Mouse (Mus musculus) MEL (cell line): ENCODE results near the gene Sun2. TPM values are rescaled to one million over a fixed set of nuclear protein-coding genes. Genes with fewer than 3 reads are reported as not detected.

Experiments used
- DNase-seq: peaks from one replicate; pipeline ENCODE4 v3.0.0; 2011; ENCODE audit warnings: low read depth, low spot score
- H3K27ac ChIP-seq: 2 replicates; pipeline ENCODE4 v1.5.1; 2012; ENCODE audit warnings: low read depth, mild to moderate bottlenecking, control low read depth, low read length, moderate library complexity; ENCODE audit not compliant: control insufficient read depth
- H3K27me3 ChIP-seq, 2 experiments: fragments of 150-350 bp in 1 of 2; sonication (generic) in 1 of 2; 2 replicates each; pipeline ENCODE4 v1.6.1; 2012; ENCODE audit warnings: low read length in 2 of 2, mild to moderate bottlenecking in 2 of 2, improper control_type of control experiment in 1 of 2, moderate library complexity in 1 of 2; ENCODE audit not compliant: insufficient read depth in 2 of 2, control insufficient read depth in 1 of 2
- H3K36me3 ChIP-seq, 2 experiments: 2 replicates each; pipeline ENCODE4 v1.6.1; 2012 to 2014; ENCODE audit warnings: low read length in 2 of 2, improper control_type of control experiment in 1 of 2, inconsistent platforms in 1 of 2, mild to moderate bottlenecking in 1 of 2; ENCODE audit not compliant: insufficient read depth in 2 of 2, control insufficient read depth in 1 of 2
- H3K4me1 ChIP-seq, 2 experiments: fragments of 150-350 bp in 1 of 2; sonication (generic) in 1 of 2; 2 replicates each; pipeline ENCODE4 v1.6.1; 2012; ENCODE audit warnings: low read length in 2 of 2, improper control_type of control experiment in 1 of 2, mild to moderate bottlenecking in 1 of 2; ENCODE audit not compliant: insufficient read depth in 2 of 2, control insufficient read depth in 1 of 2
- H3K4me3 ChIP-seq, 2 experiments: fragments of 150-350 bp in 1 of 2; sonication (generic) in 1 of 2; 2 replicates each; pipeline ENCODE4 v1.5.1; 2012; ENCODE audit warnings: low read depth in 2 of 2, low read length in 2 of 2, mild to moderate bottlenecking in 2 of 2, moderate library complexity in 2 of 2, control low read depth in 1 of 2, improper control_type of control experiment in 1 of 2; ENCODE audit not compliant: control insufficient read depth in 1 of 2, insufficient read depth in 1 of 2
- H3K79me2 ChIP-seq: 2 replicates; pipeline ENCODE4 v1.6.1; 2012; ENCODE audit warnings: mild to moderate bottlenecking, low read length, moderate library complexity; ENCODE audit not compliant: control insufficient read depth, poor library complexity, insufficient read depth
- H3K9ac ChIP-seq: 2 replicates; pipeline ENCODE4 v1.6.1; 2012; ENCODE audit warnings: low read depth, mild to moderate bottlenecking, control low read depth, low read length, moderate library complexity; ENCODE audit not compliant: control insufficient read depth, poor library complexity, severe bottlenecking
- H3K9me3 ChIP-seq: fragments of 150-350 bp; sonication (generic); replicated peaks from 2 replicates; pipeline ENCODE4 v1.6.1; 2012; ENCODE audit warnings: mild to moderate bottlenecking, low read length, improper control_type of control experiment, moderate library complexity; ENCODE audit not compliant: insufficient read depth
- BHLHE40 ChIP-seq: IDR thresholded peaks from 2 replicates; pipeline ENCODE4 v1.6.1; 2012; ENCODE audit warnings: low read depth, mild to moderate bottlenecking, inconsistent platforms, low read length, improper control_type of control experiment, borderline replicate concordance
- CHD2 ChIP-seq: IDR thresholded peaks from 2 replicates; pipeline ENCODE4 v1.6.1; 2011; ENCODE audit warnings: low read length, improper control_type of control experiment
- CTCF ChIP-seq, 3 experiments: IDR thresholded peaks in 2 of 3; conservative IDR thresholded peaks in 1 of 3; 2 replicates each; pipeline ENCODE4 v1.5.1; 2011 to 2012; ENCODE audit warnings: low read length in 3 of 3, low read depth in 2 of 3, mild to moderate bottlenecking in 2 of 3, improper control_type of control experiment in 1 of 3, inconsistent platforms in 1 of 3, mixed read lengths in 1 of 3, moderate library complexity in 1 of 3; ENCODE audit not compliant: control insufficient read depth in 1 of 3, insufficient read depth in 1 of 3, poor library complexity in 1 of 3, severe bottlenecking in 1 of 3
- E2F4 ChIP-seq: IDR thresholded peaks from 2 replicates; pipeline ENCODE4 v1.6.1; 2011; ENCODE audit warnings: low read depth, low read length, improper control_type of control experiment, borderline replicate concordance
- ELF1 ChIP-seq: IDR thresholded peaks from 2 replicates; pipeline ENCODE4 v1.6.1; 2014; ENCODE audit warnings: low read depth, mild to moderate bottlenecking, inconsistent platforms, low read length, improper control_type of control experiment, moderate library complexity
- EP300 ChIP-seq, 2 experiments: IDR thresholded peaks; 2 replicates each; pipeline ENCODE4 v1.6.1; 2011; ENCODE audit warnings: improper control_type of control experiment in 2 of 2, low read length in 2 of 2, low read depth in 1 of 2, mild to moderate bottlenecking in 1 of 2
- MAFK ChIP-seq: IDR thresholded peaks from 2 replicates; pipeline ENCODE4 v1.6.1; 2011; ENCODE audit warnings: low read depth, mild to moderate bottlenecking, low read length, improper control_type of control experiment, borderline replicate concordance
- MEF2A ChIP-seq: IDR thresholded peaks from 2 replicates; pipeline ENCODE4 v1.6.1; 2014; ENCODE audit warnings: low read depth, mild to moderate bottlenecking, inconsistent platforms, low read length, improper control_type of control experiment; ENCODE audit not compliant: poor library complexity, insufficient replicate concordance, severe bottlenecking; ENCODE audit errors: extremely low read depth
- MXI1 ChIP-seq: IDR thresholded peaks from 2 replicates; pipeline ENCODE4 v1.6.1; 2011; ENCODE audit warnings: mild to moderate bottlenecking, low read depth, low read length, improper control_type of control experiment
- MYC ChIP-seq: IDR thresholded peaks from 2 replicates; pipeline ENCODE4 v1.6.1; 2011; ENCODE audit warnings: low read depth, mild to moderate bottlenecking, low read length, improper control_type of control experiment, moderate library complexity
- NELFE ChIP-seq: IDR thresholded peaks from 2 replicates; pipeline ENCODE4 v1.6.1; 2011; ENCODE audit warnings: low read depth, low read length, improper control_type of control experiment
- POLR2AphosphoS5 ChIP-seq: IDR thresholded peaks from 2 replicates; pipeline ENCODE4 v1.6.1; 2012; ENCODE audit warnings: low read depth, borderline replicate concordance, mild to moderate bottlenecking, inconsistent platforms, low read length, moderate library complexity, mixed read lengths
- SIN3A ChIP-seq: IDR thresholded peaks from 2 replicates; pipeline ENCODE4 v1.6.1; 2012; ENCODE audit warnings: low read length, improper control_type of control experiment, inconsistent platforms
- UBTF ChIP-seq: IDR thresholded peaks from 2 replicates; pipeline ENCODE4 v1.6.1; 2012; ENCODE audit warnings: low read depth, mild to moderate bottlenecking, inconsistent platforms, low read length, improper control_type of control experiment, moderate library complexity, borderline replicate concordance; ENCODE audit not compliant: insufficient read depth
- USF1 ChIP-seq: IDR thresholded peaks from 2 replicates; pipeline ENCODE4 v1.6.1; 2014; ENCODE audit warnings: low read depth, mild to moderate bottlenecking, inconsistent platforms, low read length, improper control_type of control experiment, moderate library complexity
- USF2 ChIP-seq, 2 experiments: IDR thresholded peaks; 2 replicates each; pipeline ENCODE4 v1.6.1; 2011 to 2012; ENCODE audit warnings: improper control_type of control experiment in 2 of 2, low read length in 2 of 2, borderline replicate concordance in 1 of 2, inconsistent platforms in 1 of 2, low read depth in 1 of 2, mild to moderate bottlenecking in 1 of 2; ENCODE audit not compliant: insufficient read depth in 1 of 2
- ZKSCAN1 ChIP-seq: IDR thresholded peaks from 2 replicates; pipeline ENCODE4 v1.6.1; 2012; ENCODE audit warnings: low read depth, mild to moderate bottlenecking, inconsistent platforms, low read length, improper control_type of control experiment, moderate library complexity
- ZMIZ1 ChIP-seq: IDR thresholded peaks from 2 replicates; pipeline ENCODE4 v1.6.1; 2012; ENCODE audit warnings: low read depth, mild to moderate bottlenecking, inconsistent platforms, low read length, improper control_type of control experiment, moderate library complexity
- ZNF384 ChIP-seq: IDR thresholded peaks from 2 replicates; pipeline ENCODE4 v1.6.1; 2012; ENCODE audit warnings: low read depth, mild to moderate bottlenecking, inconsistent platforms, low read length, improper control_type of control experiment
- polyA plus RNA-seq, 2 experiments: library from polyadenylated mRNA; stranded (reverse) in 1 of 2; unstranded in 1 of 2; fragments of >175 nt in 1 of 2; fragments of >200 nt in 1 of 2; gene quantifications; 2 replicates each; pipeline versions ENCODE4 v1.2.1 to v1.2.4; 2012; ENCODE audit warnings: low replicate concordance in 2 of 2, low read depth in 1 of 2; ENCODE audit not compliant: insufficient read length in 2 of 2, insufficient read depth in 1 of 2, missing spikeins in 1 of 2
- total RNA-seq: library from RNA; depleted of rRNA; stranded (reverse); fragments of 300-350 nt; gene quantifications from 2 replicates; pipeline ENCODE4 v1.2.3, GENCODE M21; 2012

The Sun2 gene
- total and polyA plus RNA-seq, 3 experiments, result 4.3 to 10.6 TPM; not detected in 1

- H3K4me1 ChIP-seq, result peaks cover 0 to 6% of the 10 kb centered on the region in 2 experiments; a peak in 1 of 4 replicates
- 0 out of 4 replicates have a peak, but pooled peaks cover 0 to 2% of the 10 kb centered on the region in 2 experiments for H3K36me3 ChIP-seq
- H3K9ac ChIP-seq, result no peak within 1 kb of the TSS
- H3K79me2 ChIP-seq, result no peaks in the 10 kb centered on the region
- no peak within 1 kb of the TSS for H3K4me3 ChIP-seq
- H3K9me3 ChIP-seq, result no peaks in the 10 kb centered on the region
- TF ChIP-seq CHD2 (no peak), MEF2A (no peak), ZNF384 (no peak), EP300 (IDR thresholded peaks at IDR 0.05; ENCODE audit: low read depth in 1 of 2, low read length in 2 of 2) (no peak), UBTF (no peak), ZMIZ1 (no peak), POLR2AphosphoS5 (no peak), ZKSCAN1 (no peak), MAFK (no peak), MXI1 (no peak), SIN3A (no peak), MYC (no peak)
- no peaks in the 10 kb centered on the region; a peak in 1 of 4 replicates for H3K27me3 ChIP-seq
- no peak within 1 kb of the TSS for H3K27ac ChIP-seq
- no peak for DNase-seq
Measured at GRCm38 (mm10) chr15:79777749-79778148, 35.4 kb upstream of the Sun2 start, which contains the start of gene Dnal4. TSS of gene Dnal4 (minus strand) at chr15:79777849.

- H3K27me3 ChIP-seq, result no peaks in the 10 kb centered on the region; a peak in 1 of 4 replicates
Measured at GRCm38 (mm10) chr15:79775662-79776061, 33.3 kb upstream of the Sun2 start.

More at GRCm38 (mm10) chr15:79775662-79776061, 33.3 kb upstream of the Sun2 start:
- Histone ChIP-seq H3K9me3 (no peaks in the 10 kb centered on the region), H3K36me3 (0 out of 4 replicates have a peak, but pooled peaks cover 0 to 2% of the 10 kb centered on the region in 2 experiments), H3K27ac (no peak overlapping the region), H3K4me3 (no peak overlapping the region), H3K4me1 (peaks cover 0 to 6% of the 10 kb centered on the region in 2 experiments; a peak in 1 of 4 replicates), H3K9ac (no peak overlapping the region), H3K79me2 (no peaks in the 10 kb centered on the region)
- DNase-seq, result no peak
- no peak for TF ChIP-seq BHLHE40
- no peak for TF ChIP-seq ELF1
- TF ChIP-seq NELFE, result no peak
- no peak for TF ChIP-seq CTCF (IDR thresholded peaks at IDR 0.05 in 2 of 3, conservative IDR thresholded peaks at IDR 0.05 in 1 of 3; ENCODE audit: control insufficient read depth in 1 of 3, insufficient read depth in 1 of 3, low read depth in 2 of 3, low read length in 3 of 3, poor library complexity in 1 of 3, severe bottlenecking in 1 of 3)
- TF ChIP-seq SIN3A, result no peak
- TF ChIP-seq USF2 (IDR thresholded peaks at IDR 0.05; ENCODE audit: borderline replicate concordance in 1 of 2, insufficient read depth in 1 of 2, low read depth in 1 of 2, low read length in 2 of 2), result no peak
- no peak for TF ChIP-seq E2F4
- no peak for TF ChIP-seq USF1
- TF ChIP-seq ZNF384, result no peak
